Mouse (Mus musculus) olfactory bulb, adult 2 months (tissue): ENCODE data around the gene Tmem82. TPM values are rescaled to one million over a fixed set of nuclear protein-coding genes. Genes with fewer than 3 reads are reported as not detected.

ENCODE experiments used
- H3K27ac ChIP-seq: fragments of 200-500 bp; 2 replicates; pipeline ENCODE4 v1.5.1; 2012; ENCODE audit warnings: low read depth, low read length; ENCODE audit not compliant: insufficient read depth
- H3K4me1 ChIP-seq: fragments of 200-500 bp; 2 replicates; pipeline ENCODE4 v1.6.1; 2012; ENCODE audit warnings: low read length; ENCODE audit not compliant: control insufficient read depth, insufficient read depth
- H3K4me3 ChIP-seq: fragments of 200-500 bp; 2 replicates; pipeline ENCODE4 v1.5.1; 2012; ENCODE audit warnings: mild to moderate bottlenecking, low read depth, low read length, moderate library complexity; ENCODE audit not compliant: insufficient read depth
- CTCF ChIP-seq: fragments of 200-500 bp; IDR thresholded peaks from 2 replicates; pipeline ENCODE4 v1.5.1; 2012; ENCODE audit warnings: low read depth, mild to moderate bottlenecking, low read length, moderate library complexity; ENCODE audit not compliant: insufficient read depth
- POLR2A ChIP-seq: fragments of 200-500 bp; IDR thresholded peaks from 2 replicates; pipeline ENCODE4 v1.6.1; 2012; ENCODE audit warnings: mild to moderate bottlenecking, low read depth, low read length, moderate library complexity; ENCODE audit not compliant: insufficient read depth
- WGBS: fragments of 180-500 bp; shearing (Covaris S2); methylation state at CpG from one replicate; pipeline ENCODE4 v1.1.7; 2018; 5-methylcytosine and 5-hydroxymethylcytosine counted together
- polyA plus RNA-seq: library from polyadenylated mRNA; stranded (reverse); fragments of >200 nt; gene quantifications from 2 replicates; pipeline ENCODE4 v1.2.4, GENCODE M21; 2012; ENCODE audit warnings: low replicate concordance; ENCODE audit not compliant: missing spikeins, insufficient read depth, insufficient read length

The Tmem82 gene
- polyA plus RNA-seq, 1 experiment: not detected

DNA sequence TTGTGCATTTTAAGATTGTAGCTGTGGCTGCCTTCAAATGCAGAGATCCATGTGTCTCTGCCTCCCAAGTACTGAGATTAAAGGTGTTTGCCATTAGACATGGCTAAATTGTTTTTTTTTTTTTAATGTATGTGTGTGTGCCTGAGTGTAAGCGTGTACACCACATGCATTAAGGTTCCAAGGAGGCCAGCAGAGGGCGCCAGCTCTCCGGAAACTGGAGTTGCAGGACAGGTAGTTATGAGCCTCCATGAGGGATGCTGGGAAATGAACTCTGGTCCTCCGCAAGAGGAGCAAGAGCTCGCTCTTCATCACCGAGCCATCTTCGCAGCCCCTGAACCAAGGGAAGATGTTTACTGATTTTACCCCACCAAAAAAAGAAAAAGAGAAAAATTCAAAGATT lies 41.6 kb downstream of the Tmem82 start:
- peaks cover 4% of the 10 kb centered on the region; the same call in 1 of the 2 replicates for H3K4me1 ChIP-seq
- WGBS: 95% methylated on average over 7 of the region's 7 CpGs
- H3K27ac ChIP-seq: no peak overlapping the region
- no peak for TF ChIP-seq CTCF
- TF ChIP-seq POLR2A: no peak
- H3K4me3 ChIP-seq: no peak overlapping the region

DNA sequence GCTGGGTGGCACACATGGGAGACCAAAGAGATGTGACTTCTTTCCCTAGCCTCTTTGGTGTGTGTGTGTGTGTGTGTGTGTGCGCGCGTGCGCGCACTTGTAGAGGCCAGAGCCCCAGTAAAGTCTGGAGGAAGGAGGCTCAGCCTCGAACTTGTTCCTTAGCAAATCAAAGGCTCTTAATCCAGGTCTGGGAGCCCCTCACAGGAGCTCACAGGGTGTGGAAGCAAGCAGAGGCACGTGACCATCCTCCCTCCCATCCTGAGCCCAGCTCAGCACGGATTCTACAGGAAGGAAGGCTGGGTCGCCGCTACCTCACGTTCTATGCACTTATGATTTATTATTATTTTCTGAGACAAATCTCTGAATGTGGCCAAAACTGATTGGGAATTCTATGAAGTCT lies 42.0 kb downstream of the Tmem82 start:
- H3K27ac ChIP-seq: no peak overlapping the region
- no peak overlapping the region for H3K4me3 ChIP-seq
- peaks cover 4% of the 10 kb centered on the region; the same call in 1 of the 2 replicates for H3K4me1 ChIP-seq
- TF ChIP-seq POLR2A: no peak
- TF ChIP-seq CTCF: no peak
- 86% methylated on average over 11 of the region's 11 CpGs for WGBS

DNA sequence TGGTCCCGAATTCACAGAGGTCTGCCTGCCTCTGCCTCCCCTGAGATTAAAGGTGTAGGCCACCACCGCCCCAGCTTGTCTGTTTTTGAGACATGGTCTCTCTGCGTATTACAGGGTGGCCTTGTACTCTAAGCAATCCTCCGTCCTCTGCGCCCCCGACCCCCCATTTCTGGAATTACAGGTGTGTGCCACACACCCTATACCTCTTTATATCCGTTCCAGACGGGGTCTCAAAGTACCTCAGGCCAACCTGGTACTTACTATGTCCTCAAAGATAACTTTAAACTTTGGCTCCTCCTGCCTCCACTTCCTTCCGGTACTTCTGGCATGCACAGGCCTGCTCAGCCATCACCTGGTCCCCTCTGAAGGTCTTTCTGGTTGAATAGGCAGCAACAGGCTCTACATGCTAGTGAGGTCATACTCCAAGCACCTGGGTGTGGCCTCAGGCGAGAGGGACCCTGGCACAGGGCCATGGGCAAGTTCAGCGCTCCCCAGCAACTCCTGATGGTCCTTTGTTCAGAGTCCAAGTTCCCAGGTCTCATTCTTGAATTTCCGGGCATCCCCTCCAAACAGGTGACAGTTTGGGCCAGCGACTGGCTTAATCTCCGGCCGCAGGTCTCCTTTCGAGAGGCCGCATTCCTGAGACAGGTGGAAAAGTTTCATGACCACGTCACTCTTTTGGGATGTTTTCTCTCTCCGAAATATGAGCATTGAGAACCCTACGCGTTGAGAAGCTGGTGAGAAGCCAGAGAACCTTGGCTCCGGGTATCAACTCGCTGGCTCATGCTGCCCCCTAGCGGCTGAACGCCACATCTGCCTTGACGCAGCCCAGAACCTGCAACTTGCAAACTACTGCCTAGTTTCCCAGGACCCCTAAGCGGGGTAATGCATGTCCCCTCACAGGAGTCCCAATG lies 43.4 kb downstream of the Tmem82 start:
- Histone ChIP-seq H3K27ac (no peak overlapping the region), H3K4me1 (peaks cover 4% of the 10 kb centered on the region; the same call in 1 of the 2 replicates), H3K4me3 (no peak overlapping the region)
- TF ChIP-seq POLR2A (no peak), CTCF (peak; percentile 88)
- 37% methylated on average over 27 of the region's 27 CpGs for WGBS

DNA sequence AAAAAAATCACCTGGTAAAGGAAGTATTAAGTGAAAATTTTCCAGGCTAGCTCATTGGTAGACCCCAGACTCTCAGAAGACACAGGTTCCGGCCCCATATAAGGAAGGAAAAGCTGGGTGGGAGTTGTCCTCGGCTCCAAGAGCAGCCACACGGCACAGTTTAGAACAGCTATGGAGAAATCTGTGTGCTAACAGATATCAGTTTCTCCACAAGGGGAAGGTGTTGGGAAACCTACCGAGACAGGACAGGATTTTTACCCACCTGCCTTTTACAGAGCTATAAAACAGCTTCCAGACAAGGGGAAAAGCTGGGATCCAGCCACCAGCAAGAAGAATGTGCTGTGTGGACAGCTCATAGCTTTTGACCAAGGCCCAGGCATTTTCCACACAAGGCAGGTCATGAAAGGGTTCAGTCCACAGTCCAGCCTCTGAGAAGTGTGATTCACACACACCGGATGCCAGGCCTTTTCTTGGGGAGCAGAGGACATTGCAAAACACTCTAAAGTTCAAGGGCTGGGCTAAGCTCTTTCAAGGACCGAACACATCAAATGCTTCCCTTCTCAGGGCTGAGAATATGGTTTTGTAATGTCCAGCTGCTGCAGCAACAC lies 45.0 kb downstream of the Tmem82 start:
- H3K4me3 ChIP-seq: no peak overlapping the region
- H3K4me1 ChIP-seq: peaks cover 4% of the 10 kb centered on the region; the same call in 1 of the 2 replicates
- TF ChIP-seq CTCF (no peak), POLR2A (no peak)
- no peak overlapping the region for H3K27ac ChIP-seq
- 70% methylated on average over 6 of the region's 6 CpGs for WGBS

DNA sequence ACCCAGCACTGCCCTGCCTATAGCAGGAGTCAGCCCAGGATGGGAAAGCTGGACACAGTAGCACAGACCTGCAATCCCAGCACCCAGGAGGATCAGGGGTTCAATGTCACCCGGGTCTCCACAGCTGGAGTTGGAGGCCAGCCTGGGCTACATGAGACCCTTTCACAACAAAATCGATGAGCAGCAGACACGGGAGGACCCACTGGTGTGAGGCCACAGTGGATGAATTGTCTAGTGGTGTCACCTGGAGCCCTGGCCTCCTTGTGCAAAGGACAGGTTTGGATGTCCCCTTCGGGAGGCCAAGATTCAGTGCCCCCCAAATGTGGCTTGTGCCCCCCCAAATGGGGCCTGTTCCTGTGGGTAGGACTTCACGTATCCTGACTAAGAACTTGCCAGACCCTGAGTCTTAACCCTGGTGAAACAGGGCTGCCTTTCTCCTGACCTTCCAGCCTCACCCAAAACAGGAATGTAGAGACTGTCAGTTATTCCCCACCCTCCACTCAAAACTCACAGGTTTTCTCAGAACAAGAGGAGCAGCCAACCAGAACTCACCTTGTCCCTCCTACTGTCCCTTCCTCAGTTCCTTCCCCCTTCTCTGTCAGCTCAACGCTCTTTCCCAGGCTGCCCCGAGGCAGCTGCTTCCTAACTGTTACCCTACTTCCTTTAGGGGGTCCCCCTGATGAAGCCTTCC lies 45.6 kb downstream of the Tmem82 start:
- H3K4me3 ChIP-seq: no peak overlapping the region
- no peak for TF ChIP-seq POLR2A
- no peak for TF ChIP-seq CTCF
- peaks cover 4% of the 10 kb centered on the region; the same call in 1 of the 2 replicates for H3K4me1 ChIP-seq
- WGBS: 86% methylated on average over 7 of the region's 7 CpGs
- H3K27ac ChIP-seq: no peak overlapping the region

DNA sequence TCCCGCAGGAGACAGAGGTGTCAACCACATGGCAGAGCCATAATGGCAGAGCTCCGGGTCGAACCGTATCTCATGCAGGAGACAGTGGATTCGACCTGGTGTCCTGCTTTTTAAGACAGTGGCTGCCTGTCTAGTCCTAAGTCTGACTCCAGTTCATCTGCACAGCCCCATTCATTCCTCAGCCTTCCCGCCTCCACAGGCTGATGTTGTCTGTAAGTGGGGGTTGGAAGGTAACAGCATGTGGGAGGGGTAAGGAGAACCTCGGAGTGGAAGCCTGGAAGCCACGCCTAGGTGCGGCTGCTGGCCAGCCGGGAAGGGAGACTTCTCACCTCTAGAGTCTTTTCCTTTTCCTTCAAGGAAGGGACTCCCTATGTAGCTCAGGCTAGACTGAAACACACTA lies 46.5 kb downstream of the Tmem82 start:
- Histone ChIP-seq H3K4me3 (no peak overlapping the region), H3K4me1 (peaks cover 4% of the 10 kb centered on the region; the same call in 1 of the 2 replicates), H3K27ac (no peak overlapping the region)
- WGBS: 79% methylated on average over 10 of the region's 10 CpGs
- TF ChIP-seq CTCF: no peak
- no peak for TF ChIP-seq POLR2A

DNA sequence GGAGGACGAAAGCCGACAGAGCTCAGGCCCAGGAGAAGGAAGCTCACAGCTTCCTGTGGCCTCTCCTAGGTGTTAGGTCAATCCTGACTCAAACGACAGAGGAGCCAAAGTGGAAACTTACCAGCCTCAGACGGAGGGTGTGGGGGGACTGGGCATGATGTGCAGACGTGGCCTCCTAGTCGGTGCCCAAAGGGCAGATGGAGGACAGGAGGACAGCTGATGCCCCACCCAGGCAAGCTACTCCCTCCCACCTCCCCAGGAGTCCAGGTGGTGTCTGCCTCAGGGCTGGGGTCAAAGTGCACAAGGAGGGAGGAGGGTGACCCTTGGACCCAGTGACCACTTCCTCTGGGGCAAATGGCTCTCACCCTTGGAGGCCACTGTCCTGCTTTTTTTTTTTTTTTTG lies 47.1 kb downstream of the Tmem82 start:
- H3K4me1 ChIP-seq: peaks cover 4% of the 10 kb centered on the region; the same call in 1 of the 2 replicates
- TF ChIP-seq POLR2A: no peak
- no peak for TF ChIP-seq CTCF
- WGBS: 78% methylated on average over 6 of the region's 6 CpGs
- H3K4me3 ChIP-seq: no peak overlapping the region
- no peak overlapping the region for H3K27ac ChIP-seq

DNA sequence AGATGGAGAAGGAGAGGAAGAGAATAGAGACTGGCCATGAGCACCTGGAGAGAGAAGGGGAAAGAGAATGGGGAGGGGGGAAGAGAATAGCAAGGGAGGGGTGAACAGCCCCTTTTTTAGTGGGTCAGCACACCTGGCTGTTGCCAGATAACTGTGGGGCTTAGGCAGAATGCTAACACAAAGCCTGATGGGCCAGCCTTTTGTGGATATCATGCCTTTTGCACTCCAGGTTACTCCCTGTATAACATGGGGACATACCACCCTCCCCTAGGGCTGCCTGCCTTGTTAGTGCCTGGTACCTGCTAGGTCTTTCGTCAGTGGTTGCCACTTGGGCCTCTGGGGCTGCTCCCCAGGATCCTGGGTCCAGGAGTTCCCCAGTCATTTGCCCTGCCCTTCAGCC lies 47.6 kb downstream of the Tmem82 start:
- H3K4me3 ChIP-seq: no peak overlapping the region
- WGBS: 89% methylated on average over 1 of the region's 1 CpGs
- peaks cover 4% of the 10 kb centered on the region; the same call in 1 of the 2 replicates for H3K4me1 ChIP-seq
- H3K27ac ChIP-seq: no peak overlapping the region
- TF ChIP-seq POLR2A: no peak
- TF ChIP-seq CTCF: no peak

DNA sequence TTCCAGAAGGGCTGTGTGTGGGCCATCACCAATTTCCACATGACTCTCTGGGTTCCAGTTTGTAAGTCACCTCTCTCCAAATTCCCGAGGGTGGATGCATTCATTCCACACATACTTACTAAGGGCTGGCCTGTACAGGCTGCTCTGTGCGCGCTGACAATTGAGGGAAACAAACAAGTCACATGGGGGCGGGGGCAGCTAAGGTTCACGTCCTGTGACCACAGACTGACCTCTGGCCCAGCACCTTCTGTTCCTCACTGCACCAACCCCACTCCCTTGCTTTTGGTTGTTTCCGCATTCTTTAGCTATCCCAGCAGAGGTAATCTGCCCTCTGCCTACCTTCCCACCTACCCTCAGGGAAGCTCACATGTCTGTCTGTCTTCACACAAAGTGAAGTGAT lies 48.4 kb downstream of the Tmem82 start:
- no peak overlapping the region for H3K4me3 ChIP-seq
- no peak for TF ChIP-seq POLR2A
- no peak for TF ChIP-seq CTCF
- H3K27ac ChIP-seq: no peak overlapping the region
- peaks cover under 1% of the 10 kb centered on the region for H3K4me1 ChIP-seq
- WGBS: 83% methylated on average over 6 of the region's 6 CpGs
